Mouse (Mus musculus) kidney, postnatal 0 days (tissue): ENCODE results near the gene Rps6kb1. TPM values are rescaled to one million over a fixed set of nuclear protein-coding genes. Genes with fewer than 3 reads are reported as not detected.

Source experiments
- ATAC-seq: fragments of 200-750 bp; cut with Nextera tagmentation; replicated peaks from 2 replicates; pipeline ENCODE4 v1.8.0; 2017; ENCODE audit warnings: low read depth, moderate number of reproducible peaks, moderate TSS enrichment, moderate library complexity; ENCODE audit not compliant: low FRiP score
- DNase-seq: peaks from one replicate; pipeline ENCODE4 v3.0.0-alpha.2; 2016; ENCODE audit warnings: low spot score
- H3K27ac ChIP-seq: fragments of 300-500 bp; sonication (generic); 2 replicates; pipeline ENCODE4 v1.5.1; 2014; ENCODE audit warnings: mild to moderate bottlenecking
- H3K27me3 ChIP-seq: fragments of 300-500 bp; sonication (generic); 2 replicates; pipeline ENCODE4 v1.6.1; 2014; ENCODE audit warnings: low read length, mixed read lengths; ENCODE audit not compliant: insufficient read depth
- H3K36me3 ChIP-seq: fragments of 300-500 bp; sonication (generic); 2 replicates; pipeline ENCODE4 v1.6.1; 2014; ENCODE audit warnings: low read length, mixed read lengths; ENCODE audit not compliant: insufficient read depth
- H3K4me1 ChIP-seq: fragments of 300-500 bp; sonication (generic); replicated peaks from 2 replicates; pipeline ENCODE4 v1.6.1; 2014; ENCODE audit warnings: antibody characterized with exemption, low read length, mixed read lengths; ENCODE audit not compliant: insufficient read depth
- H3K4me2 ChIP-seq: fragments of 300-500 bp; sonication (generic); 2 replicates; pipeline ENCODE4 v1.6.1; 2014; ENCODE audit warnings: mild to moderate bottlenecking, low read length, moderate library complexity, mixed read lengths
- H3K4me3 ChIP-seq: fragments of 300-500 bp; sonication (generic); replicated peaks from 2 replicates; pipeline ENCODE4 v1.5.1; 2014; ENCODE audit warnings: low read depth, low read length
- H3K9ac ChIP-seq: fragments of 300-500 bp; sonication (generic); 2 replicates; pipeline ENCODE4 v1.6.1; 2014; ENCODE audit warnings: low read depth, low read length
- H3K9me3 ChIP-seq: fragments of 300-500 bp; sonication (generic); replicated peaks from 2 replicates; pipeline ENCODE4 v1.6.1; 2016; ENCODE audit warnings: low read length, inconsistent platforms, mixed read lengths
- CTCF ChIP-seq: IDR thresholded peaks from 2 replicates; pipeline ENCODE4 v1.5.1; 2016; ENCODE audit warnings: antibody characterized with exemption, low read depth, mild to moderate bottlenecking, moderate library complexity
- WGBS: fragments of 180-500 bp; shearing (Covaris S2); extraction: QIAGEN DNeasy Blood & Tissue Kit; methylation state at CpG from one replicate; pipeline ENCODE4 v1.1.7; 2014; 5-methylcytosine and 5-hydroxymethylcytosine counted together
- polyA plus RNA-seq: library from polyadenylated mRNA; unstranded; fragments of >200 nt; fragmentation: Nextera tagmentation; extraction: Ambion mirVana; gene quantifications from 2 replicates; pipeline ENCODE4 v1.2.1, GENCODE M21; 2015

The Rps6kb1 gene
- polyA plus RNA-seq, 1 experiment from 2014 or later = 50.8 TPM

DNA sequence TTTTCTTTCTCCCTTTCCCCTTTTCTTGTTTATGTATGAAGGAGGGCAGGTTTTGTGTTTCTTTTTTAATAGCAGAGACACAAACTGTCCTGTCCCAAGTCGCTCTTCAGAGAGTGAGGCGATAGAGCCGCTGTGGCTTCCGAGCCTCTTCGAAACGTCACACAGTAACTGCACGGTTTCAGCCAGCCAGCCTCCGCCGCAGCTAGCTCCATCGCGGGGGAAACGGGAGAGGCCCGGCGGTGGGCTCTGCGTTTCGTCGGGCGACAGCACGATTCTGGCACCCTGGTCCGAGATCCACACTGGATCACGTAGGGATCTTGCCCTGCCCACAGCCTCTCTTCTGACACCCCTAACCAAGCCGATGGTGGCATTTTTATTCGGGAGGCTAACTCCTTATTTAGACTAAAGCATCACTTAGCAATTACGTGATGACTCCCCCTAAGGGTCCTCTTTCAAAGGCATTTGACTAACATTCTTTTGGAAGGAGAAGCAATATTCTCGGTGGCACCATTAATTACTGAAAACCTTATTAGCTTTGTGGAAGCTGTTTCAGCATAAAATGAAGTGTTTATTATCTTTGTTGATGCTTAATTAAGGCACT lies 59.6 kb downstream of the Rps6kb1 start:
- H3K9ac ChIP-seq = peak overlapping the region; percentile 80
- ATAC-seq = peak; percentile 33
- H3K36me3 ChIP-seq = peaks cover 8% of the 10 kb centered on the region; the same call in 1 of the 2 replicates
- no peaks in the 10 kb centered on the region for H3K27me3 ChIP-seq
- peak overlapping the region; percentile 77 for H3K4me3 ChIP-seq
- H3K27ac ChIP-seq = peak overlapping the region; percentile 84
- no peaks in the 10 kb centered on the region for H3K9me3 ChIP-seq
- H3K4me1 ChIP-seq = peaks cover 7% of the 10 kb centered on the region; the same call in 1 of the 2 replicates
- DNase-seq = peak; percentile 68
- peak overlapping the region; percentile 78 for H3K4me2 ChIP-seq
- no peak for TF ChIP-seq CTCF
- under 1% methylated on average over 25 of the region's 25 CpGs for WGBS

DNA sequence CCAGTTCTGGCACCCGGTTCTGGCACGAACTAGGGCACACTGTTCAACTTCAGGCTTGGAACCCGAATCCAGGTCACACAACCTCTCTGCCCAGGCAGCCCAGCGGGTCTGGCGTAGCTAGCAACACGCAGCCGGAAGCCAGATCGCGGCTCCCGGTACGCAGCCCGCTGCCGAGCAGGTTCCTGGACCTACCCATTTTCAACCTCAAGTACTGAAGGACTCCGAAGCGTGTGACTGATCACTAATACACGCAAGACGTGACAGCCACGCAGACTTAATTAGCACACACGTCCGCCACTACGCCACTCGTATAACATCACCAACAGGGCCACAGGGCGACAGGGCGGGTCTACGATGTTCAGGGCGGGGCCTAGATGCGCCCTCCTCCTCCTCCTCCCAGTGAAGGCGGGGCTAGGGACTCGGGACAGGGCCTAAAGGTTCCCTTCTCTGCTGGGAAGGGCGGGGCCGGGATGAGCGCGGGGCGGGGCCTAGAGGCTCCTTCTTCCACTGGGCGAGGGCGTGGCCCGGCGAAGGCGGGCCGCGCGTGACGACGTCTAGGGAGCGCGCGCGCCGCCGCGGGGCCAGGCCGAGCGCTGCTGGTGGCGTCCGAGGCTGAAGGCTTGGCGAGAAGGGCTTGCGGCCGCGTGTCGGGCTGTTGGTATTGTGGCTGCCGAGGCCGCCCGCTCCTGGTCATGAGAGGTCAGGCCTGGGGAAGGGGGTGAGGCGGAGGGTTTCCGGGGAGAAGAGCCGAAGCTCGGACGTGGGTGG lies 60.3 kb downstream of the Rps6kb1 start, which contains the start of gene Rnft1:
Rnft1 (plus strand) TSS at position 557 of the 768 bp plus-strand sequence.
- H3K4me1 ChIP-seq = peaks cover 7% of the 10 kb centered on the region; the same call in 1 of the 2 replicates
- peak within 1 kb of the TSS; percentile 80 for H3K9ac ChIP-seq
- peak within 1 kb of the TSS; percentile 77 for H3K4me3 ChIP-seq
- no peaks in the 10 kb centered on the region for H3K27me3 ChIP-seq
- H3K4me2 ChIP-seq = peak within 1 kb of the TSS; percentile 78
- WGBS = under 1% methylated on average over 68 of the region's 68 CpGs
- 0 out of 2 replicates have a peak, but pooled peaks cover under 1% of the 10 kb centered on the region for H3K36me3 ChIP-seq
- no peaks in the 10 kb centered on the region for H3K9me3 ChIP-seq
- H3K27ac ChIP-seq = peak within 1 kb of the TSS; percentile 84
- TF ChIP-seq CTCF = peak; percentile 27; the same call in 1 of the 2 replicates
- ATAC-seq (peak; percentile 98), DNase-seq (peak; percentile 99)

DNA sequence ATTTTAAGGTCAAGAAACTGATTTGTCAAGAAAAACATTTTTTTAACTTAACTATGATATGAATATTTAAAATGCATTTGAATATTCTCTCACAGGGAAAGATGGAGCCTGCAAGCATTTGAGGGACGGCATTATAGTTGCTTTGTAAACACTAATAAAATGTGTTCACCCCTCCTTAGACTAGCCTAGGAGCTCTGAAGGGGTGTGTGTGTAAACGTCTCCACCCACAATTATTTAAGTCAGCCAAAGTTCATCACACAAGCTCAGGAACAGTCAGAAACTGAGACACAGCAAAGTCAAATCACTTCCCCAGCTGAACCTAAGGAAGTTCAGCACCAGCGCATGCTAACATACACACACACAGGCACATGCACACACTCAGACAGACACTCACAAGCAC lies 71.0 kb downstream of the Rps6kb1 start:
- Histone ChIP-seq H3K36me3 (no peaks in the 10 kb centered on the region), H3K9me3 (no peaks in the 10 kb centered on the region), H3K4me2 (peak overlapping the region; percentile 49), H3K27me3 (no peaks in the 10 kb centered on the region), H3K4me3 (no peak overlapping the region), H3K4me1 (0 out of 2 replicates have a peak, but pooled peaks cover 8% of the 10 kb centered on the region), H3K27ac (no peak overlapping the region), H3K9ac (no peak overlapping the region)
- ATAC-seq = no peak
- DNase-seq = peak; percentile 71
- no peak for TF ChIP-seq CTCF
- 35% methylated on average over 3 of the region's 3 CpGs for WGBS

DNA sequence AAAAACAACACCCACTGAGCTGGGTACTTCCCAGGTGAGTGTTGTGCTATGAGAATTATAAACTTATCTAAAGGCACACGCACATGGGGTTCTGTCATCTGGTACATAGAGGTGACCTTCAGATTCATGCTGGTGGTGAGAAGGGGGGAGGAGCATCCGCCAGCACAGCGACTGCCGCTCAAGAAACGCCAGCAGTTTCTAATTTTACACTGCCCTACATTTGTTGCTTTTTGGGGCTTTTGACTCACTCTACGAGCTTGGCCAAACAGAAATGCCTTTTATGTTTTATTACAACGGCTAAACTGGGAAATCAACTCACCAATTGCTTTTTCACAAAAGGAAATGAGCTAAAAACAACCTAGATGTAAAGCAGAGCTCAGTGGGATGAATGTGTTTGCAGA lies 71.8 kb downstream of the Rps6kb1 start:
- Histone ChIP-seq H3K4me3 (peak overlapping the region; percentile 18), H3K4me1 (0 out of 2 replicates have a peak, but pooled peaks cover 8% of the 10 kb centered on the region), H3K9ac (peak overlapping the region; percentile 44; the same call in 1 of the 2 replicates), H3K27me3 (no peaks in the 10 kb centered on the region), H3K36me3 (no peaks in the 10 kb centered on the region), H3K9me3 (no peaks in the 10 kb centered on the region), H3K27ac (peak overlapping the region; percentile 60; the same call in 1 of the 2 replicates), H3K4me2 (peak overlapping the region; percentile 49)
- ATAC-seq (no peak), DNase-seq (peak; percentile 46)
- no peak for TF ChIP-seq CTCF
- WGBS = 10% methylated on average over 7 of the region's 7 CpGs

DNA sequence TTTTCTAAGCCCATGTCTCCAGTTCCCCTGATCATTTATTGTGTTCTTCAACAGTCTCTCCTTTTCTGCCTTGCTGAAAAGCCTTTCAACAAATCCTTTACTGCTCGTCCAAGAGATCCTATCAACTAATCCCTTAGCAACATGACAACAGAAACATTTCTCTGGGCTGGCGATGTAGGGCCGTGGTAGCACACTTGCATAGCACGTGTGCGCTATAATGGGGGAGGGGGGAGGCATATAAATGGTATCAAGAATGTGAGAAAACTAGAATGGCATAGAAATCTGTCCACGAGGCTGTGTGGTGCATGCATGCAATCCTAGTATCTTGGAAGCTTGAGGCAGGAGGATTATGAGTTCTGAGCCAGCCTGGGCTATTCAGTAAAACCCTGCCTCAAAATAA lies 72.8 kb downstream of the Rps6kb1 start:
- 76% methylated on average over 6 of the region's 6 CpGs for WGBS
- H3K9ac ChIP-seq = no peak overlapping the region

DNA sequence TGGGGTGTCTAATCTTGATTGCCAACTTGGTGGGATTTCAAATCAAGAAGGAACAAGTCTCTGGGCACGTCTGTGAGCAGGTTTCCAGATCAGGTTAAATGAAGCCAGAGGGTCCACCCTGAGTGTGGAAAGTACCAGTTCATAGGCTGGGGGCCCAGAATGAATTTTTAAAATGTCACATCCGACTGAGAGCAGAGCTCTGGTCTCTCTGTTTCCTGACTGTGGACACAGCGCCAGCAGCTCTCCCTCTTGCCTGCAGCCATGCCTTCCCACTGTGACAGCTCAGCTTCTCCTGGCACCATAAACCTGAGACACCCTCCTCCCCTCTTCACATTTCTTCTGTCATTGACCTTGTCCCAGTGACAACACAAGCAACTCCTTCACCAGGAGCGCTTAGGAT lies 75.6 kb downstream of the Rps6kb1 start:
- WGBS = 62% methylated on average over 4 of the region's 4 CpGs
- DNase-seq (no peak), ATAC-seq (no peak)
- 0 out of 2 replicates have a peak, but pooled peaks cover 8% of the 10 kb centered on the region for H3K4me1 ChIP-seq
- no peaks in the 10 kb centered on the region for H3K9me3 ChIP-seq
- TF ChIP-seq CTCF = no peak
- no peak overlapping the region for H3K4me2 ChIP-seq
- no peak overlapping the region for H3K9ac ChIP-seq
- no peaks in the 10 kb centered on the region for H3K27me3 ChIP-seq
- H3K36me3 ChIP-seq = no peaks in the 10 kb centered on the region
- no peak overlapping the region for H3K27ac ChIP-seq
- H3K4me3 ChIP-seq = no peak overlapping the region

More for the DNA sequence above, 72.8 kb downstream of the Rps6kb1 start:
- Histone ChIP-seq H3K4me3 (no peak overlapping the region), H3K27me3 (no peaks in the 10 kb centered on the region), H3K36me3 (no peaks in the 10 kb centered on the region), H3K4me2 (no peak overlapping the region), H3K4me1 (0 out of 2 replicates have a peak, but pooled peaks cover 8% of the 10 kb centered on the region), H3K27ac (no peak overlapping the region), H3K9me3 (no peaks in the 10 kb centered on the region)
- ATAC-seq (no peak), DNase-seq (no peak)
- no peak for TF ChIP-seq CTCF
